Mouse (Mus musculus): ENCODE data around the gene Tcl1b3. TPM values are rescaled to one million over a fixed set of nuclear protein-coding genes. Genes with fewer than 3 reads are reported as not detected.
"Not testable (repeated sequence)": the region's sequence is repeated elsewhere in the genome, so short reads cannot be mapped to it uniquely, and the experiment has no call there.

The Tcl1b3 gene
- not detected in 2 replicates for polyA plus RNA-seq (2012; ENCODE audit: insufficient read depth, insufficient read length, missing spikeins)

DNA sequence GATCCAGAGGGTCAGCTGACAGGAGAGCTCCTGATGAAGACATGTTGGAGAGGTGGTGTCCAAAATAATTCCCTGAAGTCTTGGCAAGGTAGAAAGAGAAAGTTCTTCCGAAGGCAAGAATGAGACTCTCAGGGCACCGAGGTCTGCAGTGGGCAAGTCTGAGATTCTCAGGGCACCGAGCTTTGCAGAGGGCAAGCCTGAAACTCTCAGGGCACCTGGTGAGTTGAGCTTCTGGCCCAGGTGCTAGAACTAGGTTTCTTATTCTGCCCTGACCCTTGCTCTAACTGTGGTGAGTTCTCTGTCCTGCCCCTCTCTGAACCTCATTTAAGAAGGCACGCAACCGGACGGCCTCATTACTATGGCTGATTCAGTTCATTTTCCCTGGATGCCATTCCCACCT is at the start of gene Tcl1b3:
Tcl1b3 (plus strand) TSS at position 301 of the 400 bp plus-strand sequence.
- H3K27ac ChIP-seq (ENCODE audit: insufficient read depth, low read depth, low read length); H3K4me1 ChIP-seq (ENCODE audit: control insufficient read depth, insufficient read depth, low read length); H3K4me3 ChIP-seq (ENCODE audit: insufficient read depth, low read length): not testable (repeated sequence)

DNA sequence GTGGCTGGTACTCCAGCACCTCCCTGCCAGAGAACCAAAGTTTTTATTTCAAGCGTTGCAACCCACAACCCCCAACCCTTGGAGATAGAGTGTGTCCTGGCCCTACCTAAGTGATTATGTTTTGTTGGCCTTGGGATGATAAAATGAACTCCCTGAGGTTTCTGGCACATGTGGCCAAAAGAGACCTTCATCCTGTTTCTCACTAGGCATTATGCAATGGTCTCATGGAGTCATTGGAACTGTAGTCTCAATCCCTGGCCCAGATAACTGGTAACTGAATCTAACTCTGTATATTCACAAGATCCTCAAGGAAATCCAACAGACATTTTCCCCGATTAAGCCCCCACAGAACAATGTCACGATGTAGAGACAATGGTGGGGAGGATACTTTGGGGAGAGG is 47.7 kb upstream of the Tcl1b3 start:
- H3K27ac ChIP-seq (ENCODE audit: insufficient read depth, low read depth, low read length): no peak overlapping the region
- H3K4me3 ChIP-seq (ENCODE audit: insufficient read depth, low read length): no peak overlapping the region
- TF ChIP-seq POLR2A (IDR thresholded peaks at IDR 0.05; ENCODE audit: borderline replicate concordance, low read depth, low read length): no peak
- no peak for TF ChIP-seq CTCF (IDR thresholded peaks at IDR 0.05; ENCODE audit: low read depth, low read length)
- H3K4me1 ChIP-seq (ENCODE audit: control insufficient read depth, insufficient read depth, low read length): no peaks in the 10 kb centered on the region

DNA sequence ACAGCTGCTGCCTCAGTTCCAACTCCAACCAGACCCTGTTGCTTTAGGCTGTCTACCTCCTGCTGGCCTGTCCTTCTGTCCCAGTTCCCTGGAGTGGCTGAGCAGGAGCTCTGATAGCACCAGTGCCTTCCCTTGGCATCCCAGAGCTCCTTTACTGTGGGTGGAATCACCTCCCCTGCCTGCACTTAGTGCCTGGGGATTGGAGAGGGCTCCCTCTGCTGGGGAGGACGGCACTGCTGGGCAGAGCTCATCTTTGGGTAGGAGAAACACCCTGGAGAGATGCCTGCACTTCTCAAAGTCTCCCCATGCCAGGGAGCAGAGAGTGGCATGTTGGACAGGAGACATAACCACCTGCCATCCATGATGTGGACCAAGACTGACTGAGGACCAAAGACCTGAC is 45.9 kb upstream of the Tcl1b3 start:
- H3K4me1 ChIP-seq (ENCODE audit: control insufficient read depth, insufficient read depth, low read length); H3K27ac ChIP-seq (ENCODE audit: insufficient read depth, low read depth, low read length); H3K4me3 ChIP-seq (ENCODE audit: insufficient read depth, low read length): not testable (repeated sequence)

DNA sequence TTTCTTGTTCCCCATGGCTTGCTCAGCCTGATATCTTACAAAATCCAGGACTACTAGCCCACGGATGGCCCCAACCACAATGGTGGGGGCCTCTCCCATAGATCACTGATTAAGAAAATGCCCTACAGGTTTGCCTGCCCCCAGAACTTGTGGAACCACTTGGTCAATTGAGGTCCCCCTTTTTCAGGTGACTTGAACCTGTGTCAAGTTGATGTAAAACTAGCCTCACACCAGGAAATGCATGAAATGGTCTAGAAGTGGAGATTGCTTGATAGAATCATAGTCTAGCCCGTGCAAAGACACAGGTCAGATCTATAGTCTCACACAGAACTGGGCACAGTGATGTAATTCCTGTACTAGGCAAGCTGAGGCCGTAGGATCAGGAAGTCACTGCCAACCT is 45.1 kb upstream of the Tcl1b3 start, which contains the start of gene Tcl1b2:
Tcl1b2 (plus strand) TSS at position 301 of the 400 bp plus-strand sequence.
- TF ChIP-seq CTCF (IDR thresholded peaks at IDR 0.05; ENCODE audit: low read depth, low read length) (no peak), POLR2A (IDR thresholded peaks at IDR 0.05; ENCODE audit: borderline replicate concordance, low read depth, low read length) (no peak)
- H3K4me3 ChIP-seq (ENCODE audit: insufficient read depth, low read length): no peak within 1 kb of the TSS
- H3K4me1 ChIP-seq (ENCODE audit: control insufficient read depth, insufficient read depth, low read length): no peaks in the 10 kb centered on the region
- H3K27ac ChIP-seq (ENCODE audit: insufficient read depth, low read depth, low read length): no peak within 1 kb of the TSS

DNA sequence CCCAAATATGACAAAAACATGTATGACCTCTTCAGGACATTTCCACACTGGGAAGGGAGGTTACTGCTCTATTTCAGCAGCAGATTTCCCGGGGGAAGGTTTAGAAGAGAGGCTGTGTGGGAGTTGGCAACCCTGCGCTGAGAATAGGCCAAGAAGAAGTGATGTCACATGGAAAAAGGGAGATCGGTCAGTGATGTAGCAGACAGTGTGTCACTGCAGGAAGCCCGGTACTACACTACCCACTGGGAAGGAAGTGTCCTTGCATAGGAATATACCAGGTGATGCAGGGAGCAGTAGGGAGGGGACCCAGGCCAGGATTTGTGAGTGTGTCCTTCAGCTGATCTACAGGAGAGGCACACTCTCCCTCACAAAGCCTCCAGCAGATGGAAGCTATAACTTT is 35.6 kb upstream of the Tcl1b3 start:
- not testable (repeated sequence) for H3K27ac ChIP-seq (ENCODE audit: insufficient read depth, low read depth, low read length); H3K4me3 ChIP-seq (ENCODE audit: insufficient read depth, low read length); H3K4me1 ChIP-seq (ENCODE audit: control insufficient read depth, insufficient read depth, low read length)

DNA sequence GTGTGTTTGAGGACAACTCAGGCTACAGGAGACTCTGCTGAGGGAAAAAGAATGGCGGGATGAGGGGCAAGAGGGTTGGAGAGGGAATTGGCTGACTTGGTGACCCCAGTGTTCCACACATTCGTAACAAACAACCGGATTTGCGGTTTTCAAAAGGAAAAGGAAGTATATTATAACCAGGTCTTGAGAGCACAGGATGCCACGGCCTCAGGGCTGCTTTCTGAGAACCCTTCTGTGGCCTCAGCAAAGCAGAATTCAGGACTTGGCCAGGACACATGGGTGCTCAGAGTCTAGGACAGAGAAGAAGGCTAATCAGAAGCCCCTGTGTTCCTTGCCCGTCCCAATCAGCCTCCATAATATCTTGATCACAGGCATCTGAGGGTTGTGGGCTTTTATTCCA is 32.0 kb upstream of the Tcl1b3 start:
- no peak overlapping the region for H3K27ac ChIP-seq (ENCODE audit: insufficient read depth, low read depth, low read length)
- TF ChIP-seq CTCF (IDR thresholded peaks at IDR 0.05; ENCODE audit: low read depth, low read length): no peak
- TF ChIP-seq POLR2A (IDR thresholded peaks at IDR 0.05; ENCODE audit: borderline replicate concordance, low read depth, low read length): no peak
- H3K4me1 ChIP-seq (ENCODE audit: control insufficient read depth, insufficient read depth, low read length): no peaks in the 10 kb centered on the region
- no peak overlapping the region for H3K4me3 ChIP-seq (ENCODE audit: insufficient read depth, low read length)

DNA sequence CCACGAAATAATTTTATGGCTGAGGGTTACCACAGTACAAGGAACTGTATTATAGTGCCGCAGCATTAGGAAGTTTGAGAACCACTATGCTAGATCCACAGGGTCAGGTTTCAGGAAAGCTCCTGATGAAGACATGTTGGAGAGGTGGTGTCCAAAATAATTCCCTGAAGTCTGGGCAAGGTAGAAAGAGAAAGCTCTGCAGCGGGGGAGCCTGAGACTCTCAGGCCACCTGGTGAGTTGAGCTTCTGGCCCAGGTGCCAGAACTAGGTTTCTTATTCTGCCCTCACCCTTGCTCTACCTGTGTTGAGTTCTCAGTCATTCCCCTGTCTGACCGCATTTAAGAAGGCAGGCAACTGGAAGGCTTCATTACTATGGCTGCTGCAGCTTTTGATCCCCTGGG is 31.5 kb upstream of the Tcl1b3 start, which contains the start of gene Tcl1b1:
Tcl1b1 (plus strand) TSS at position 301 of the 400 bp plus-strand sequence.
- no peak for TF ChIP-seq POLR2A (IDR thresholded peaks at IDR 0.05; ENCODE audit: borderline replicate concordance, low read depth, low read length)
- no peak for TF ChIP-seq CTCF (IDR thresholded peaks at IDR 0.05; ENCODE audit: low read depth, low read length)

DNA sequence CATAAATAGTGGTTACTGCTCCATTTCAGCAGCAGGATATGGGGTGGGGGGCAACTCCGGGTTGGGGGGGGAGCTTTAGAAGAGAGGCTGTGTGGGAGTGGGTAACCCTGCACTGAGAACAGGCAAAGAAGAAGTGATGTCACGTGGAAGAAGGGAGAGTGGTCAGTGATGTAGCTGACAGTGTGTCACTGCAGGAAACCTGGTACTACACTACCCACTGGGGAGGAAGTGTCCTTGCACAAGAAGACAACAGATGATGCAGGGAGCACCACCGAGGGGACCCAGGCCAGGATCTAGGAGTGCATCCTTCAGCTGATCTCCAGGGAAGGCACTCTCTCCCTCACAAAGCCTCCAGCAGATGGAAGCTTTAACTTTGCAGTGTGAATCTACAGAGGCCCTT is 24.1 kb upstream of the Tcl1b3 start:
- no peak overlapping the region for H3K27ac ChIP-seq (ENCODE audit: insufficient read depth, low read depth, low read length)
- TF ChIP-seq CTCF (IDR thresholded peaks at IDR 0.05; ENCODE audit: low read depth, low read length): no peak
- no peak for TF ChIP-seq POLR2A (IDR thresholded peaks at IDR 0.05; ENCODE audit: borderline replicate concordance, low read depth, low read length)
- no peak overlapping the region for H3K4me3 ChIP-seq (ENCODE audit: insufficient read depth, low read length)
- H3K4me1 ChIP-seq (ENCODE audit: control insufficient read depth, insufficient read depth, low read length): no peaks in the 10 kb centered on the region

More for the DNA sequence above, 31.5 kb upstream of the Tcl1b3 start, which contains the start of gene Tcl1b1:
- Histone ChIP-seq H3K4me1 (ENCODE audit: control insufficient read depth, insufficient read depth, low read length) (no peaks in the 10 kb centered on the region), H3K4me3 (ENCODE audit: insufficient read depth, low read length) (no peak within 1 kb of the TSS), H3K27ac (ENCODE audit: insufficient read depth, low read depth, low read length) (no peak within 1 kb of the TSS)

DNA sequence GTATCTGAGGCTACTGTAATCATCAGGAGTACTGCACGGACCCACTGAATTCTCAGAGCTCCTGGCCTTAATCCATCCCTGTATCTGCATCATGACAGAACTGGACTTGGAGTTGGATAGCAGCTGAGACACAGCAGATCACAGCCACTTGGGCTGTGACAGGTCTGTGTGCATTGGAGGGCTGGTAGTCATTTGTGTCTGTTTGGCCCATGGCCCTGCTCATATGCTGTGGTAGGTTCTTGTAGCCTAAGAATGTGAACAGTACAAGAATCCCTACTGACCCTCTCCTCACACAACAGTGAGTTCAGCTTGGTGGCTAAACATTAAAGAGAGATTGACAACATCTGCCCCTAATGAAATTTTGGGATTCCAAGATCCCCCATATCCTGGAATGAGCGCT is 17.5 kb upstream of the Tcl1b3 start:
- Histone ChIP-seq H3K27ac (ENCODE audit: insufficient read depth, low read depth, low read length) (no peak overlapping the region), H3K4me1 (ENCODE audit: control insufficient read depth, insufficient read depth, low read length) (no peaks in the 10 kb centered on the region), H3K4me3 (ENCODE audit: insufficient read depth, low read length) (no peak overlapping the region)
- TF ChIP-seq POLR2A (IDR thresholded peaks at IDR 0.05; ENCODE audit: borderline replicate concordance, low read depth, low read length) (no peak), CTCF (IDR thresholded peaks at IDR 0.05; ENCODE audit: low read depth, low read length) (no peak)

DNA sequence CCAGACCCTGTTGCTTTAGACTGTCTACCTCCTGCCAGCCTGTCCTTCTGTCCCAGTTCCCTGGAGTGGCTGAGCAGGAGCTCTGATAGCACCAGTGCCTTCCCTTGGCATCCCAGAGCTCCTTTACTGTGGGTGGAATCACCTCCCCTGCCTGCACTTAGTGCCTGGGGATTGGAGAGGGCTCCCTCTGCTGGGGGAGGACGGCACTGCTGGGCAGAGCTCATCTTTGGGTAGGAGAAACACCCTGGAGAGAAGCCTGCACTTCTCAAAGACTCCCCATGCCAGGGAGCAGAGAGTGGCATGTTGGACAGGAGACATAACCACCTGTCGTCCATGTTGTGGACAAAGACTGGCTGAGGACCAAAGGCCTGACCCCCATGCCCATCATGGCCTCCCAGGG is 16.5 kb upstream of the Tcl1b3 start:
- not testable (repeated sequence) for H3K27ac ChIP-seq (ENCODE audit: insufficient read depth, low read depth, low read length); H3K4me1 ChIP-seq (ENCODE audit: control insufficient read depth, insufficient read depth, low read length)

DNA sequence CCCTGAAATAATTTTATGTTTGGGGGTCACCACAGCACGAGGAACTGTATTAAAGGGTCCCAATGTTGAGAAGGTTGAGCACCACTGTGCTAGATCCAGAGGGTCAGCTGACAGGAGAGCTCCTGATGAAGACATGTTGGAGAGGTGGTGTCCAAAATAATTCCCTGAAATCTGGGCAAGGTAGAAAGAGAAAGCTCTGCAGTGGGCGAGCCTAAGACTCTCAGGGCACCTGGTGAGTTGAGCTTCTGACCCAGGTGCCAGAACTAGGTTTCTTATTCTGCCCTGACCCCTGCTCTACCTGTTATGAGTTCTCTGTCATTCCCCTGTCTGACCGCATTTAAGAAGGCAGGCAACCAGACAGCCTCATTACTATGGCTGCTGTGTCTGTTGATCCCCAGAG is 14.8 kb upstream of the Tcl1b3 start, which contains the start of gene Tcl1b5:
Tcl1b5 (plus strand) TSS at position 301 of the 400 bp plus-strand sequence.
- not testable (repeated sequence) for H3K4me1 ChIP-seq (ENCODE audit: control insufficient read depth, insufficient read depth, low read length); H3K27ac ChIP-seq (ENCODE audit: insufficient read depth, low read depth, low read length); H3K4me3 ChIP-seq (ENCODE audit: insufficient read depth, low read length)

More for the DNA sequence above, 16.5 kb upstream of the Tcl1b3 start:
- H3K4me3 ChIP-seq (ENCODE audit: insufficient read depth, low read length): not testable (repeated sequence)

DNA sequence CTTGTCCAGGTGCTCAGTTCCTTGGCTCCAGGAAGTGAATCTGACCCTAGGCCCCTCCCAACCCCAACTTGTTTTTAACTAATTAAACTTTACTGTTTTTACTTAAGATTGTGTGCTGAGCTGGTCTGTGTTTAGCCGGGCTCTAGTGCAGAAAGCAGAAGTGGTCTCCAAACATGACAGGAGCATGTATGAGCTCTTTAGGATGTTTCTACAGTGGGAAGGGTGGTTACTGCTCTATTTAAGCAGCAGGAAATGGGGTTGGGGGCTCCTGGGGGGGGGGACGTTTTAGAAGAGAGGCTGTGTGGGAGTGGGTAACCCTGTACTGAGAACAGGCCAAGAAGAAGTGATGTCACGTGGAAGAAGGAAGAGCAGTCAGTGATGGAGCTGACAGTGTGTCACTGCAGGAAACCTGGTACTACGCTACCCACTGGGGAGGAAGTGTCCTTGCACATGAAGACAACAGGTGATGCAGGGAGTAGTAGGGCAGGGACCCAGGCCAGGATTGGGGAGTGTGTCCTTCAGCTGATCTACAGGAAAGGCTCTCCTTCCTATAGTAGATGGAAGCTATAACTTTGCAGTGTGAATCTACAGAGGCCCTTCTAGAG is 9.7 kb upstream of the Tcl1b3 start:
- not testable (repeated sequence) for H3K27ac ChIP-seq (ENCODE audit: insufficient read depth, low read depth, low read length); H3K4me1 ChIP-seq (ENCODE audit: control insufficient read depth, insufficient read depth, low read length); H3K4me3 ChIP-seq (ENCODE audit: insufficient read depth, low read length)

DNA sequence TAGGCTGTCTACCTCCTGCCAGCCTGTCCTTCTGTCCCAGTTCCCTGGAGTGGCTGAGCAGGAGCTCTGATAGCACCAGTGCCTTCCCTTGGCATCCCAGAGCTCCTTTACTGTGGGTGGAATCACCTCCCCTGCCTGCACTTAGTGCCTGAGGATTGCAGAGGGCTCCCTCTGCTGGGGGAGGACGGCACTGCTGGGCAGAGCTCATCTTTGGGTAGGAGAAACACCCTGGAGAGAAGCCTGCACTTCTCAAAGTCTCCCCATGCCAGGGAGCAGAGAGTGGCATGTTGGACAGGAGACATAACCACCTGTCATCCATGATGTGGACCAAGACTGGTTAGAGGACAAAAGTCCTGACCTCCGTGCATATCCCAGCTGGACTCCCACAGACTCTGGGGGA is 1.9 kb upstream of the Tcl1b3 start:
- not testable (repeated sequence) for H3K27ac ChIP-seq (ENCODE audit: insufficient read depth, low read depth, low read length); H3K4me1 ChIP-seq (ENCODE audit: control insufficient read depth, insufficient read depth, low read length); H3K4me3 ChIP-seq (ENCODE audit: insufficient read depth, low read length)

DNA sequence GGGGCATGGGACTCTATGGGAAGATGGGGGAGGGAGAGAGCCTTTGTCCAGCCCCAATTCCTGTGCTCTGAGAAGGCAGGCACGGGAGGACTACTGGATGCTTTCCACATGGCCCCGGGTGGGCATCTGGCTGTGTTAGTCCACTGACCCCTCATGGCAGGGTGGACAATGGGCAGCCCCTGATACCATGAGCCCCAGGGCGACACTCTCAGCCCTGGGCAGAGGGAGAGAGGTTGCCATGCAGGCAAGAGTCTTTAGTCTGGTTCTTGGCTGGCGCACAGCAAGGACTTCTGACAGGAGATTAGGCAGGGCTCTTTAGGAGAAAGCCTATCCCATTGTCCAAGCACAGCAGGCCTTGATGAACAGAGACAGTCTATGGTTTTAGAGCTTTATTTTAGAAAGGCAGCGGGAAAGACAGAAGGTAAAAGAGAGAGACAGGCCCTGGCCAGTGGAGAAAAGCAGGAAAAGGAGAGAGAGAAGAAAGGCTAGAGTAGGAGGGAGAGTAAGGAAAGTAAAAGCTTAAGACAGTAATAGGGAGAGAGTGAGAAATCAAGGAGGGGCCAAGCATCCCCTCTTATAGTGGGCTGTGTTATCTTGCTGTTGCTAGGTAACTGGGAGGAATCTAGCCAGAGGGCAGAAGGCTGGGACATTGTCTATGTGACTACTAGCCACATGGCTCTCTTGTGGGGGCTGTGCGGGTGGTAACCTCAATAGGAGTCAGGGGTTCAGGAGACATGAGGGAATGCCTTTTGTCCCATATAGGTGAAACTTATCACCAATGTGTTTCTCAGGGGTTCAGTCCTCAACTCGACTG is 9.0 kb downstream of the Tcl1b3 start:
- H3K4me3 ChIP-seq (ENCODE audit: insufficient read depth, low read length); H3K4me1 ChIP-seq (ENCODE audit: control insufficient read depth, insufficient read depth, low read length); H3K27ac ChIP-seq (ENCODE audit: insufficient read depth, low read depth, low read length): not testable (repeated sequence)

DNA sequence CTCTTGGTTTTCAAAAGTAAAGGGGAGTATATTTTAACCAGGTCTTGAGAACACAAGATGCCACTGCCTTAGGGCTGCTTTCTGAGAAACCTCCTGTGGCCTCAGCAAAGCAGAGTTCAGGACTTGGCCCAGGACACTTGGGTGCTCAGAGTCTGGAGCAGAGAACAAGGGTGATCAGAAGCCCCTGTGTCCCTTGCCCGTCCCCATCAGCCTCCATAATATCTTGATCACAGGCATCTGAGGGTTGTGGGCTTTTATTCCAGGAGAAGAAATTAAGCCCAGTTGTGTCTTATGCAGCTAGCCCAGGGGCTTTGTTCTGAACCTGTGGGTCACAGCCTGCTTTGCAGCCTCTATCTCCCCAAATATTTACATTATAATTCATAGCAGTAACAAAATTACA is 10.8 kb downstream of the Tcl1b3 start, which contains the start of gene Tcl1b4:
Tcl1b4 (plus strand) TSS at position 301 of the 400 bp plus-strand sequence.
- not testable (repeated sequence) for H3K27ac ChIP-seq (ENCODE audit: insufficient read depth, low read depth, low read length); H3K4me3 ChIP-seq (ENCODE audit: insufficient read depth, low read length); H3K4me1 ChIP-seq (ENCODE audit: control insufficient read depth, insufficient read depth, low read length)
